Mouse (Mus musculus) ovary, adult 18-20 months (tissue): ENCODE data around the gene Tctex1d4.

Experiments used
- DNase-seq: peaks from one replicate; pipeline ENCODE4 v3.0.0; 2022; ENCODE audit warnings: low spot score, mixed read lengths

Gene Tctex1d4

DNA sequence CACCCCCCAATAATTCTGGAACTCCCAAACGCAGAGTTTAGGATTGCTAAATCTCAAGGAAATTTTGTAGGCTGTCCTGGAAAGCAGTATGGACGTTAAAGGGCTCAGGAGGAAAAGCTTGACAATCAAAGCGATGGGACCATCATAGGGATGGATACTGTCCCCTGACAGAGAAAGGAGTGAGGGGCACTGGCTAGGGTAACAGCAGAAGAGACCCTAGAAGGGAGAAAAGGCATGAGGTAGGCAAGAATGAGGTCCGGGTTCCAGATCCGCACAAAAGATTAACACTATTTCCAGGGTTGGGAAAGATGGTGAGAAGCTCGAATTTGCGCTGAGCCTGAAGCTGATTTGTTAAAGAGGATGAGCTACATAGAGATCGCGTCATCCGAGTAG is 6.5 kb upstream of the Tctex1d4 start:
- DNase-seq: no peak

DNA sequence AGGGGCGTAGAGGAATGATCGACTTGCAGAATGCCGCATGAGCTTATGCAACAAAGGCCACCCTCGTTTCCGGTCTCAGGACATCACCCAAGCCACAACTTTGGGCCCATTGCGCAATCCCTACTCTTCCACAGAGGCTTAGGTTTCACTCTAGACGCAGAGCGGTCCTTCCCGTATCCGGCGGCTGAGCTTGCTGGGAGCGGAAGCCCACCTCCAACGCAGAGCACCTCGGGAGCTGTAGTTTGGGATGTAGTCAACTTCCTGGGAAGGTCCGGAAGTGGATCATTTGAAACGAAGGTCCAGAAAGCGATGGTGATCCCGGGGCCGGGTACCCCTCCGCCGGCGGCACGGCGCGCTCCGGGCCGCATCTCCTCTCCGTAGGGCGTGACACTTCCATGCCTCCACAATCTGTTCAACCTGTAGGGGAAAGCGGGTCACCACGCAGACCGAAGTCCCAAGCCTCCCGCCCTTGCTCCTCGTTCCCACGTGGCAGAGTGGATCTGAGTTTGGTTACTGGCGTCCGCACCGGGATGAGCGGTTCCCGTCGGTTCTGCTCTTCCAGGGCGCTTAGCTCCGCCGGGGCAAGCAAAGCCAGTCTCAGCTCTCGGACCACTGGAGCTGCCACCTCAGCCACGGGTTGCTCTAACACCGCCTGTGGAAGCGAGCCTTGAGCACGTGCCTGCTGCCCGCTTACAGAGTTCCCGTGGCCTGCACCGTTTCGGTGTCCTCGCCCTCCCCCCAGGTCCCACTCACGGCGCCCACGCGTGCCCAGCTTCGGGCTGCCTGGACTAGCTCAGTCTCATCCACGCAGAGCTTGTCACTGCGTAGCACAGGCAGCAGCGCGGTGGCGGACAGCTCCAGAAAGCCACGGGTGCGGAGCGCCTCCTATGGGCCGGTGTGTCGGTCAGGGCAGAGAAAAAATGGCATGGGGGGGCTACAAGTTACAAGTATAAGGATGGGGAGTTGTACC is 5.9 kb upstream of the Tctex1d4 start:
- DNase-seq: peak; percentile 94

DNA sequence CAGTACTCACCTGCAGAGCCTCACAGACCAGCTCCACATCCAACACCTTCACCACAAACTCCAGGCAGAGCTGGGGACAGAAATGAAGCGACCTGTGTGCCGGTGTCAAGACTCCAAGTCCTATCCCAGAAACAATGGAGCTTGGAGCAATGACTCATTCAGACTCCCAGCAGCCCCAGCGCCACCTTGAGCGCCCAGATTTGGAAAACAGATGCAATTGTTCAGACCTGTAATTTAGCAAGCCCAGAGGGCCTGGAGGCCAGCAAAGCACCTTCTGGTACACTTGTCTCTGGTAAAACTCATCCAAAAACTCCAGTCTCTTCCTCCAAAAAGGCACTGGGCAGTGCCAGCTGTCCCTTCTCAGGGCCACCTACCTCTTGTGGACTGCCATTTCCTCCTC is 4.4 kb upstream of the Tctex1d4 start:
- no peak for DNase-seq

DNA sequence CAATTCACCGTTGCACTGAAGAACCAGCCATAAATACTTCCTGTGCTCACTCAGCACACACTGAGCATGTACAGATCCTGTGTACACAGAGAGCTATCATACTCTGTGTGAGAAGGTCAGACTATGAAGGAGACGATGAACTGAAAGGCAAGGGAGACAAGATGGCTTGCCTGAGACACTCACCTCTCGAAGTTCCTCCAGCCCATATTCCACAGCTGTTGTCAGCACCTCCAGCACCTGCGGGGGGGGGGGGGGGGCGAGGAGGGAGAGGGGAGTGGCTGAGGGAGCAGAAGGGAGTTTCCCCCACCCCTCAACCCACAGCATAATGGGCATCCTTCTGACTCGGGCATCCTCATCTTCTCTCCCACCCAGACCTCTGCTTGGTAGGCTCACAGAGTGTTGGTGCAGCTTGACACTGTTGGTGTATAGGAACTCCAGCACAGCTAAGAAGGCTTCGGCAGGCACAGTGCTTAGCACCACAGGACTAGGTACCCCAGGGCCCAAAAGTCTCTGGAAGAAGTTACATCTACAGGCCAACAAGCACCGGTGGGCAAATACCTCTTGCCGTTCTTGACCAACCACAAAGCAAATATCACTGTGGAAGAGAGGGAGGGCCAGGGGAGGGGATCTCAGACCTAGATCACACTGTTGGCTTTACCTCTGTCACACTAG is 2.9 kb upstream of the Tctex1d4 start:
- no peak for DNase-seq

DNA sequence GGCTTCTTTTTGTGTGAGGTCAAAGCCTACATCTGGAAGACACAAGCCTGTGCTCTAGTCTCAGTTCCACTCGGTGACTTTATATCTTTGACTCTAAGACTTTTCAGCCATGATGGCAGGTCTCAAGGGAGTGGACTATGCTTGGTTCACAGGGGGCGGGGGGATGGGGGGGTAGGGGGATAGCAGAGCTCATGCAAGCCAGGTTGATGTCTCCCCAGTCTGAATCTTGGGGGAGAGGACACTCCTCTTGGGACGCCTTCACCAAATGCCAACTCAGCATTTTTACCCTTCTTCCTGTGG is 2.4 kb upstream of the Tctex1d4 start:
- DNase-seq: no peak

DNA sequence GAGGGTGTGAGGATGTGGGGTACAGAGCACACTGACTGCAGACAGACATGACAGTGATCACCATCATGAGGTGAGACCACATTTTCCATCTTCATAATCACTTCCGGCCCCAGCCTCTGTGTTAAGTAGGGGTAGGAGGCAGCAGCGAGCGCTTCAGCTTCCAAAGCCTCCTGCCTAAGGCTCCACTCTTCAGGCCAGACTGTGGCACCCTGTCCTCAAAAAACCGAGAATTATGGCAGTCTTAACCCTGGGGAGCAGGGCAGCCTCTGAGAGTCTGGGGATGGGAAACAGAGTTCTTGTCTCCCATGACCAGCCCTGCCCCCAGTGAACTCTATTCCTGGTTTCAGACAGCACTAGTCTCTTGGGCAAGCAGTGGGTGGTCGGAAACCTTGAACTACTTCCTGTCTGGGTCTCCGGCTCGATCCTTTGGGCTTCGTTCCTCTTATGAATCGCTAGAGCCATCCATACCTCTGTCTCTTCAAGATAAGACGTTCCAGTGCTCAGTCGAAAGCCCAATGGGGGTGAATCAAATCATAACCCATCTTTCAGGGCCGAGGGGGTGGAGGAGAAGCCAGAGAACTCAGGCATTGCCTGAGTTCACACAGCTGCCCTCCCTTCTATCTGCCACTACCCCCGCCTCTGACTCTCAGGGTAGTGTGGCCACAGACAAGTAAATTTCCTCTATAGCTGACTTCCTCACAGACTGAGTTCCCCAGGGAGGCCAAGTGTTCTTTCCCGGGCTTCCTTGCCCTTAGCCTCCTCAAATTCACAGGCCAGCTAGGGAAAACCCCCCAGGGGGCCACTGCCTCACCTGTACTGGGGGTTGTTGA is 1.9 kb upstream of the Tctex1d4 start:
- DNase-seq: no peak

DNA sequence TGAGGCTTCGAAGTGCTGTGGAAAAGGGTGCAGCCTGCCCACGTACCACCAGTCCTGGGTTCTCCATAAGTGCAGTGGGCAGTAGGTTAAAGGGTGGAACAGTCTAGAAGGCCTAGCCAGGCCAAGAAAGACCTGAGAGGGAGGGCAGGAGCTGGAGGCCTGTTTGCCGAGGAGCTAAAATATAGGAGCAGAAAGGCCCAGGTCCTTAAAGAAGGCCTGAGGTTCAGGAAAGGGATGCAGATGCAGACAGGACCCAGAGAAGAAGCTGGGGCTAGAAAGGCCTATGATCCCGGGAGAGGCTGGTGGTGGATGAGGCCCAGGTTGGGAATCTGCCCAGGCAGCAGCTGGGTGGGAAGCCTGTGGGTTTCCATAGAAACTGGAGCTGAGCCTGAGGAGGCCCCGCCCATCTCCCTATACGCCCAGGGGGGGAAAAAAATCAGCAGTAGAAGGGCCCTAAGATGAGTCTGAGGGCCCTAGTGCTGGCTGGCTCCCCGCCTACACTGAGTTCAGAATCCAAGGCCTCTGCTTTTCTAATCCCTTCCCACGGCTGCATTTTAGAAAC is 1.2 kb upstream of the Tctex1d4 start, which contains the start of gene Btbd19:
TSS of gene Btbd19 (minus strand) at position 378 of the 562 bp plus-strand sequence.
- peak; percentile 63 for DNase-seq

DNA sequence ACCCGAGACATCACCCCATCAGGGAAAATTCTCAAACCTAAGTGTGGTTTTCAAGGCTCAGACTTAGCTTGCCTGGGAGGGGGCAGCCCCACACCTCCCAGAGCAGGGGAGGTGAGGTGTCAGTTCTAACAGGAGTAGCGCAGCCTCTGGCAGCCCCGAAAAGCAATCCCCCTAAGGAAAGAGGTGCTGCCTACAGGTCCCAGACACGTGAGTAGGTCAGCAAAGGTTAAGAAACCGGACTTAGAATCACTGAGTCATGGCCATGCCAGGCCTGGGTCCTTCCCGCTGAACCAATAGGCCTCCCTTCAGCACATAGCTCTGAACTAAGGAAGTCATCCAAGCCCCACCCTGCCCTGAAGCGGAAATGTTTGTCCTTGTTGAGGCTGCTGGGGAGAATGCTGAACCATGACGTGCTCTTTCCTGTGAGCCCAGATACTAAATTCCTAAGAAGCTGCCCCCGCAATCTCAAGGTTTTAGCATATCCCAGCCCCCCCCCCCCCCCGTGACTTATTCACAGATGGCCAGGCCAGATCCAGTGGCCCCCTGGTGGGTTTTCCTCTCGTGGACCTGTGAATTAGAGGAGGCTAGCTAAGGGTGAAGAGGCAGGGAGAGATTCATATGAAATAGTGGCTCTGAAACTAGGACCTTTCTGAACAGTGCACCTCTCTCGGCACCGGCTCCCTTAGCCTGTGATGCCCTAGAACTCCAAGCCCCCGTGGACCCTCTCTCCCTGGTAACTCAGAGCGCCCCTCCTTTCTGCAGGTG is 502 bp upstream of the Tctex1d4 start:
- DNase-seq: peak; percentile 69

DNA sequence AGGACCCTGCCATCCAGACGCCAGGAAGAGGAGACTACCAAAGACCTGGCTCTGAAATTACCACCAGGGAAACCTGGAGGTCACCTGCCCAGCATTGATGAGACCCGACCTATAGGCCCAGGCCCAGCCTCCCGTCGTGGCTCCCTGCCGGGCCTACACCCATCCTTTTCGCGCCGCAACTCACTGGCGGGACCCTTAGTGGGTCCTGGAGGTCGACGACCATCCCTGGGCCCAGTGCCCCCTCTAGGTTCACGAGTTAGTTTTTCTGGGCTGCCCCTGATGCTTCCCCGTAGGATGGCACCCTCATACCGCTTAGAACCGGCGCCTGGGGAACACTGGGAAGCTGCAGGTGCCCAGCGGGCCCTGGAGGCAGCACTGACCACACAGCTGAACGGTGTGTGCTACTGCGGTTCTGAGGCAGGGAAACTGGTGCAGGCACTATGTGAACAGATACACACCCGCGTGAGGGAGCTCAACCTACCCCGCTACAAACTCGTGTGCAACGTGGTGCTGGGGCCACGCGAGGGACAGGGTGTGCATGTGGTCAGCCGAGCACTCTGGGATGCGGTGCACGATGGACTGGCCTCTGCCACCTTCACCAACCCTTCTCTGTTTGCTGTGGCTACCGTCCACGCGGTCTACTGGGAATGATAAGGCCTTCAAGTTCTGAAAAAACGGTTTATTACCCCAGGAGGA is 1.5 kb downstream of the Tctex1d4 start:
- no peak for DNase-seq

DNA sequence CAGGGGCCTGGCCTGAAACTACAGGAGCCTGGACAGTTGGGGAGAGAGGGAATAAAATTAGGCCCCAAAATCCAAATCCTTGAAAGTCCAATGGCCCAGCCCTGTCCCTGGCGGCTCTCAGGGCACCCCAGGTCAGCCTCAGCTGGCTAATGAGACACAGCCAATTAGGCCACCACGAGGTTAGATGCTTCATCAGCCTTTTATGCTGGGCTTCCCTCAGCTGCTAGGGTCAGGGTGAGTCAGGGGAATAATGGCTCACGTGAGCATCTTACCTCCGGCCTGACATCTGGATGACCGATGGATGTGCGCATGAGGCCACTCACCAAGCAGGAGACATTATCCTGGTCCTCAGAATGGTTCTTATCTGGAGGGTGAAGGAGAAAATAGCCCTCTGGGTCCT is 4.2 kb downstream of the Tctex1d4 start:
- no peak for DNase-seq

DNA sequence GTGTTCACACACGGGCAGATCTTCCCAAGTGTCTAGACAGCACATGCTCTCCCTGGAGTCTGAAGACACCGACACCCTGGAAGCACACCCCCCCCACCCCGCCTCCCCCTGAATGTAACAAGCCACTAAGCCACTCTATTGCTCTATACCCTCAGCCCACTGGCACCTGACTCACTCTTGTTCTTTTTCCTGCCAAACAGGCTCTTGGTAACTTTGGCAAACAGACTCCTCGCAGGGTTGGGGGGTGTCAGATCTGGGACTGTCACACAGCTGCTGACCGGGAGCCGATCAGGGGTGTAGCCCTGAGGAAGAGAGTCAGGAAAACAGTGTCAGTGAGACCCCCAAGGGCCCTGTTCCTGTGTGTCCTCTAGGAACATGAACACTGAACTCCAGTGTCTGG is 4.6 kb downstream of the Tctex1d4 start:
- no peak for DNase-seq

DNA sequence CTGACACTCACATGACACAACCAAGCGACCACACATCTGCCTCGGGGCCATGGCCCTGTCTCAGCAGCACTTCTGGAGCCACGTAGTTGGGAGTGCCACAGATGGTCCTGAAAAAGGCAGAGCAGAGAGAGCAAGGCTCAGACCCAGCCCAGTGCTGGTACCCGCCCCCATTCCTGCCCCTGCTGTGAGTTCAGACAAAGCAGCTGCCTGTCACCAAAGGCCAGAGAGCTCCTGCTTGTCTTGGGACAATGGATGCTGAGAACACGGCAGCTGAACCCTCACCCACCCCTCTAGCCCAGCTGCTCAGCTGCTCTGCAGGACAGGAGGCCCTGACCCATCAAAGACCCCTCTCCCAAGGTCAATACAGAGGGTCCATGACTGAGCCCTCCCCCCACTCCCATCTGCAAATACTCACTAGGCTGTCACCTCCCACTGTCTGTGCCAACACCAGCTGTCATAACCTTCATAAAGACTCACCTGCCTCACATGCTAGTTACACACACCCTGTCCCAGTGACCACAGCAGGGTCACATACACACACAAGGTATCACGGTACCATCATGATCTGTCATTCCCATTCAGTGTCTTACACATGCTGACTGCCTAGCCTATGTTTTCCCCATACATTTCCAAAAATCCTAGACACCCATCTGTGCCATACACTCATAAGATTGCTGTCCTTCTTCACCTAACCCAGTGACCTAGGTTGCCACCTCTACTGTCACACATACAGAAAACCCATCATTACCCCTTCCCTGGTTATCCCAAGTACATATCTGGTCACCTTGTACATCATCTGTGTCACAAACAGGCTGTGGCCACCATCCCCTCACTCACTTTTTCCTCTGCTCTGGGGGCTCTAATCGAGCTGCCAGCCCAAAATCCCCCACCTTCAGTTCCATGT is 5.5 kb downstream of the Tctex1d4 start:
- no peak for DNase-seq

DNA sequence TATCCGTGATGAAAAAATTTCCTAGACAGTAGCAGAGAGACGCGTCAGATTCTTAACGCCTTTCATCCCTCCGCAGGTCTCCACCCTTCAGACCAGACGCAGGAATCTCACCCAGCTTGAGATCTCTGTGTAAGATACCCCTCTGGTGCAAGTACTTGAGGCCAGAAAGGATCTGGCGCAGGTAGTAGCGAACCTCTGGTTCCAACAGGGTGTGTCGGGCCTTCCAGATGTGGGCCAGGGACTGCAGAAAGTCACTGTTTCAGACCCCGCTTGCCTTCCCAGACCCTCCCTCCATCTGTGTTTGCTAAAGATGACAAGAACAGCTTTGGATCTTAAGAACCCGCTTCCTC is 6.2 kb downstream of the Tctex1d4 start:
- no peak for DNase-seq

DNA sequence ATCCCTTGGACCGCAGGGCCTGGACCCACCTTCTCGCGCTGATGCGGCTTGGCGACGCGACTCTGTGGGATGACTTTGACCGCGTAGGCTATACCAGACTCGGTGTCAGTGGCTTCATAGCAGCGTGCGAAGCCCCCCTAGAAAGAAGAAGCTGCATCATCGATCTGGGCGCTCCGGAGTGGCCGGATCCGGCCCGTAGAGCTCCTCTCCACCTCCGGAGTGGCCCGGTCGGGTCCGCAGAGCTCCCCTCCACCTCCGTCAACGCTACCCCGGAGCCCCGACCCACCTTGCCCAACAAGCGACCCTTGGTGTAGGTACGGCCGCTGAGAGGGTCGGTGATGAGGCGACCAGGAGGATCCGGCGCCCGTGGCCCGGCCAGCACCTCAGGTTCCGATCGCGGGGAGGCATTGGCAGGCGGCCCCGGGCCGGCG is 6.8 kb downstream of the Tctex1d4 start:
- no peak for DNase-seq

DNA sequence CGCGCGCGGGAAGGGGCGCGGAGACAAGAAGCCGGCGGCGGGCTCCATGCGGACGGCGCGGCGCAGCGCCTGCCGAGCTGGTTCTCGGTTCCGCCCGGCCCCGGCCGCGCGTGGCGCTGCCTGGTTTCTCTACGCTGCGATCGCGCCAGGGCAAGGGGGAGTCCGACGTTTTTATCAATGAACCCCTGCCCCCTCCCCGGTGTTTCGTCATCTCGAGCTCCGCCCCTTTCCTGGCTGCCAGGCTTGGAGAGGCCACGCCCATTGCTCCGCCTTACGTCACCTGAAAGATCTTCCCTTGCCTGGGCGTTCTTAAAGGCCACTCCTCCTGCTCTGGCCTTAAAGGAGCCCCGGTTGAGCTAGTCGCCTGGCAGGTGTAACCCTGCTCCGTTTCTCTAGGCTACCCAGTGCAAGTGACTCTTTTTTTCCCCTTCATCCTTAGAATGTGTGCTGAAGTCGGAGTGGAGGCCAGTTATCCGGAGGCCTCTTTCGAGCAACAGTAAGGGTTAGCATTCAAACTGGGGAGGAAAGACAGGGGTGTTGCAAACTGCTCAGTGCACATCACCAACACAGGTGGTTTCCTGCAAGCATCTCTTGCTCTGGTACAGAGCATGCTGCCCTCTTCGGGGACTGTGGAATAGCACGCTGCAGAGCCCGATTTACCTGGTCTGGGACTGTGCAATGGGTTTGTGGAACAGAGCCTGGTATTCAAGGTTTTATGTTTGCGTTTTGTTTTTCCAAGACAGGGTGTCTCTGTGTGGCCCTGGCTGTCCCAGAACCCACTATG is 7.4 kb downstream of the Tctex1d4 start, which contains the start of gene Plk3:
TSS of gene Plk3 (minus strand) at position 147 of the 784 bp plus-strand sequence.
- peak; percentile 93 for DNase-seq

DNA sequence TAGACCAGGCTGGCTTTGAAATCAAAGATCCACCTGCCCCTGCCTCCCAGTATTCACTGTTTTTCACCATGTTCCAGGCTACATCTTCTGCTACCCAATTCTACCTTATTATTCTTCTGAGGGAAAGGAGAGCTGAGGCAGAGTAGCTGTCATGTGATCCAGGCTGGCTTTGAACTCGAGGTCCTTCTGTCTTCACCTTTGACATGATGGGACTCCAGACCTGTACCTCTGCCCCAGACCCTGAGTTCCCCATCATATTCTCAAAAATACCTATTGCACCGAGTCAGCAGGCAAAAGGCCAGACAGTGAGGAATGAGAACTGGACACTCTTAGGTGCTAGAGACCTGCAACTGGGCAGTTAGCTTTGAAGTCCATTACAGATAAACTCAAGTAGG is 8.0 kb downstream of the Tctex1d4 start:
- DNase-seq: no peak

DNA sequence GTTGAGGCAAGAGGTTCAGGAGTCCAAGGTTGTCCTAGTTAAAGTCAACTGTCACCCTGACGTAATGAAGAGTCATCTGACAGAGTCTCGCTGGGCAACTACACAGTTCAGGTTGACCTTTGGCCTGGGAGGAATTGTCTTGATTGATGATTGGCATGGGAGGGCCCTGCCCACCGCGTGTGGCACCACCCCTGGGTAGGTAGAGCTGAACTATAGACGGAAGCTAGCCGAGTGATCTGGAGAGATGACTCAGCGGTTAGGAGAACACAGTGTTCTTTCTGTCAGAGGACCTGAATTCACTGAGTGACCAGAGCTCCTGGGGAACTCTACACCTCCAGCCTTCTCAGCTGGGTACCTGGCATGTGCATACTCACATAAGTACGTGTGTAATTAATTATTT is 9.4 kb downstream of the Tctex1d4 start:
- DNase-seq: no peak

DNA sequence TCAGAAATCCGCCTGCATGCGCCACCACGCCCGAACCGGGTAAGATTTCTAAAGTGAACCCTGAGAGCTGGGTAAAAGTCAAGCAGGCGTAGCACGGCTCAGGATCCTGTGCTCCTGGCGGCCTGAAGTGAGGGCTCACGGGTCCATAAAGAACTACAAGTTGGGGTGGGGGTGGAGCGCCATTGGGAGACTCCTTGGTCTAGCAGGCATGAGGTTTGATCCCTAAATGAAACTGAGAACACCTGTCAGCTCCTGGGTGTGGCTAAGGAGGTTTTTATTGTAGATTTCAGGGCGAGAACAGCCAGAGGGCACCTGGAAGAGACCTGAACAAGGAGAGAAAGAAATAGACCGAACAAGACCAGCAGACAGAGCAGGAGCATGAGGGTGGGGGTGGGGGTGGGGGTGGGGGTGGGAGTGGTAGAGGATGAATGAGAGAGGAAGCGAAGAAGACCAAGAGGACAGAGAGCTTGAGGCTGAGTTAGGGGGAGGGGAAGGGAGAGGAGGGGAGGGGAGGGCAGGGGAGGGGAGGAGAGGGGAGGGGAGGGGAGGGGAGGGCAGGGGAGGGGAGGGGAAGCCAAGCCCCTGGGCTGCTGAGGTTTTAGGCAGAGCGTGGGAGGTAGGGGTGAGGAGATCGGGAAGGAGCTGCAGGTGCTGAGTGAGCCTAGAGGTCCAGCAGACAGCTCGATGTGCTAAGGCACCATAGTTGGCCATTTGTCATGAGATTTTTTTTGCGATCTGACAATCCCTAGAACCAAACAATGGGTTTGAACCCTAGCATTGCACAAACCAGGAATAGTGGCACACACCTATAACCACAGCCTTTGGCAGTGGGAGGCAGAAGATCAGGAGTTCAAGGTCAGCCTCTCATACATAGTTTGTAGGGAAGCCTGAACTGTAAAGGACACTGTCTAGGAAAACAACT is 12.0 kb downstream of the Tctex1d4 start:
- DNase-seq: no peak
